Mouse (Mus musculus): Measurements from ENCODE around the gene Stxbp4.

Gene Stxbp4

DNA sequence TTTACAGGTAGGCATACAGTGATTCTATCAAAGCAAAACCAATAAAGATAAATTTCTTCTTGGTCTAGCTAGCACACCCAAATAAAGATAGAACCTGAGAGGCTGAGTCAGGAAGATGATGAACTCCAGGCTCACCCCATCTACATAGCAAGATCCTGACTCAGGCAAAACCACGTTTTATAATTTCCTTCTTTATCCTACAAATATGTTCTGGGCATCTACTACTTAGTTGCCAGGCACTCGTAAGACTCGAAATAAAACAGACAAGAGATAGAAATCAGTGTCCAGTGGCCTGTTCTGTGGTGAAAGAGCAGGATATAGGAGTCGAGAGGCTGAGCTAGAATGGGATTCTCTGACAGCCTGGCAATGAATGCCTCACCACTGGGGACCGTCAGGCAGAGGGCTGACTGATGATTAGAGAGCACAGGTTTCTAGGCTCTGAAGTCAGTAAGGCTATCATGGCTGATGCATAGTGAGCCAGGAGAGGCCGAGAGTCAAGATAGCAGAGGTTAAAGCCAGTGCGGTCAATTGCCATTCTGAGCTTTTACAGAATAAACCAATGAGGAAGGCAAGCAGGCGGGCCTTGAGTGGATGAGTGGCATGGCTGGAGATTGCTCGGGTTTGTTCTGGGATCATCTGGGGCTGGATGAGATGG, 12.5 kb upstream of the Stxbp4 start:
- peak; percentile 62 for DNase-seq (ENCODE audit: low read depth)

DNA sequence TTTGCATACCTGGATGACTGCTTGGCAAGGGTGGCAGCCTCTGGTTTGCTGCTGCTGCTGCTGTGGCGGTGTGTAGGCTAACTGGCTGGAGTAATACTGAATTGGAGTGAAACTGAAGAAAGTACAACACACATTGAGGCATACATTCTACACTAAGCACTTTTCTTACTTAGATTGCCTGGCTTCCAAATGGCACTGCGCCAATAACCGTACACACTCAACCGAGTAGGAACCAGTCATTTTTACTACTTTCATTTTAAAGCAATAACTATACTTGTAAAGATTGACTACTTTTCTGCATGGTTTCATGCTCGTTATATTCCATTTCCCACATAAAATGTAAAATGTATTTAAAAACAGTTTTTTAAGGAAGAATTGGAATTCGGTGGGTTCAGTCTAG, 11.9 kb upstream of the Stxbp4 start:
- DNase-seq (ENCODE audit: low read depth) = peak; percentile 63

- DNase-seq (ENCODE audit: low read depth) = peak; percentile 45
Observed at GRCm38 (mm10) chr11:90638312-90638830, 487 bp upstream of the Stxbp4 start.

- DNase-seq (ENCODE audit: low read depth) = no peak
Observed at GRCm38 (mm10) chr11:90634661-90635060, 3.2 kb downstream of the Stxbp4 start.

DNA sequence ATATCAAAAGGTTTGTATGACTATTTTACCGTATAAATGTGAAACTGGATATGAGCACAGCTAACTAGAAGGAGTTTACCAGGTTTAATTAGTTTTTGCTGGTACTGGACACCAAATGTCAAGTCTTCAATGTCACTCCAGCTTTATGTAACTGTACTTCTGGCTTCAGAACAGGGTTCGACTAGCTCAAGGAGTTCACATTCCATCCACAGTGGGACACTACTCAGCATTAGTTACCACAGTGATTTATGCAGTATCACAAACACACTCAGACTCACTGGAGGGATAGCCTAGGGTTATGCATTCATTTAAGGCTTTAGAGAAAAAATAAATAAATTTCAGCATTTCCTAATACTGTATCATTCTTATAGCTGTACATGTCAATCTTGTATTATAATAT, 5.4 kb downstream of the Stxbp4 start:
- DNase-seq (ENCODE audit: low read depth) = no peak

GRCm38 (mm10) chr11:90627751-90628150, 10.1 kb downstream of the Stxbp4 start:
- no peak for DNase-seq (ENCODE audit: low read depth)

GRCm38 (mm10) chr11:90625174-90625573, 12.7 kb downstream of the Stxbp4 start:
- DNase-seq (ENCODE audit: low read depth) = no peak

DNA sequence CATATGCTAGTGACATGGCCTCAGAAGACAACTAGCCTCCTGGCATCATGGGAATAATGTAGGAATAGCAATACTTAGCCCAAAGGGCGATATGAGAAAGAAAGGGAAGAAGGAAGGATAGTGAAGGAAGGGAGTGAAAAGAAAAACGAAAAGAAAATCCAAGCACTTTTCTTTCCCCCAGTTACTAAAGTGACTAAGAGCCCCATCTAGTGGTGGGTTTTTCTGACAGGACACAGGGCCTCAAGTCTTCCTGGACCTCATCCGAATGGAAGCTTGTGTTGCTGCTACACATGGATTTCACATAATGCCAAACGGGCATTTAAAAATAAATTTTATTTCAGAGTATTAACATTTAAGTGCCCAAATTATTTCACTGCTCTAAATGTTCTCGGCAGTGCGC, 14.4 kb downstream of the Stxbp4 start:
- DNase-seq (ENCODE audit: low read depth) = peak; percentile 83

GRCm38 (mm10) chr11:90622500-90622899, 15.4 kb downstream of the Stxbp4 start:
- no peak for DNase-seq (ENCODE audit: low read depth)

GRCm38 (mm10) chr11:90622044-90622443, 15.8 kb downstream of the Stxbp4 start:
- no peak for DNase-seq (ENCODE audit: low read depth)

DNA sequence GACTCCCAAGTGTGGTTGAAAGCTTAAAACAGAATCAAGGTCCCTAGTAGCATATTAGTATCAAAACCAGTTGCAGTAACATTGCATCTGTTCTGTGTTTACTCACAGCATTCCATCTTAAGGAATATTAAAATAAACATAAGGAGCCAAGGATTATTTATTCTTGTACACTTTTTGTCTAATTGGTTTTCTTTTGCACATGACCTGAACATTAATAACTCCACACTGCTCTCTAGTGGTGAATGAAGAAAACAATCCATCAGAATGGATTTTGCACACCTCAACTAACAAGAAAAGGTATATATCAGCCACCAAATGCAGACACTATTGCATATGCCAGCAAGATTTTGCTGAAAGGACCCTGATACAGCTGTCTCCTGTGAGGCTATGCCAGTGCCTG, 21.5 kb downstream of the Stxbp4 start:
- DNase-seq (ENCODE audit: low read depth) = peak; percentile 66

- DNase-seq (ENCODE audit: low read depth) = no peak
Observed at GRCm38 (mm10) chr11:90614743-90615142, 23.1 kb downstream of the Stxbp4 start.

GRCm38 (mm10) chr11:90612118-90612517, 25.8 kb downstream of the Stxbp4 start:
- DNase-seq (ENCODE audit: low read depth) = peak; percentile 11

DNA sequence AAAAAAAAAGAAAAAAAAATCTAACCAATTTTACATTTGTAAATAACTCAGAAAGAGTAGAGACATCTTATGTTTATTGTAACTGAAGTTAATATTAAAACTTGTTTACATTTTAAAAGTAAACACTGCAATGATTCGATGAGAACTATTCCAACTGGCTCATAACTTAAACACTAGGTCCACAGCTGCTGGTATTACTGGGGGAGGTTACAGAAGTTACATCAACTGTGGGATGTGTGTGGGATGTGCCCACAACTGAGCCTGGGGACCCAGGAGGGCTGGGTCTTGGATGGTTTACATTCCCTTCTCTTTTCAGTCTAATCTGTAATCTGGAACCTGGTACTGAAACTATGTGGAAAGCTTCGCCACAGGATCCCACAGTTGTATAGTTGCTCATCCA, 34.8 kb downstream of the Stxbp4 start:
- no peak for DNase-seq (ENCODE audit: low read depth)

- DNase-seq (ENCODE audit: low read depth) = no peak
Observed at GRCm38 (mm10) chr11:90595826-90596225, 42.1 kb downstream of the Stxbp4 start.

- DNase-seq (ENCODE audit: low read depth) = no peak
Observed at GRCm38 (mm10) chr11:90590996-90591395, 46.9 kb downstream of the Stxbp4 start.

DNA sequence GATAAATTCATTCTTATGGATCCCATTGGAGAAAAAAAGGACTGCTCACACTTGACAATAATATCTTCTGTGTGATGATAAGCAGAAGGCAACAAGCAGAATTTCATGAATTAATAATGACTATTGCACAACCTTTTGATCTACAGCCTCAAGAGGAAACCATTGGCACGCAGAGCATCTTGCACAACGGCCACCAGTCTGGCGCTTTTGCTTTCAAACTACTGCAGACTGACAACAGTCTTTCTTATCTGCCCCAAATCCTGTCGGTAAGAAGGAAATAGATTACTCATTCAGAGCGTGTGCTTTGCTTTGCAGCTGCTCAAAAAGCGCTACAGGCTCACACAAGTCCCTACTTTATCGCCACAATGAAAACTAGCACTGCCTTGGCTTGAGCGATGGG, 51.7 kb downstream of the Stxbp4 start:
- DNase-seq (ENCODE audit: low read depth) = peak; percentile 33

GRCm38 (mm10) chr11:90585754-90586153, 52.1 kb downstream of the Stxbp4 start:
- DNase-seq (ENCODE audit: low read depth) = peak; percentile 17

DNA sequence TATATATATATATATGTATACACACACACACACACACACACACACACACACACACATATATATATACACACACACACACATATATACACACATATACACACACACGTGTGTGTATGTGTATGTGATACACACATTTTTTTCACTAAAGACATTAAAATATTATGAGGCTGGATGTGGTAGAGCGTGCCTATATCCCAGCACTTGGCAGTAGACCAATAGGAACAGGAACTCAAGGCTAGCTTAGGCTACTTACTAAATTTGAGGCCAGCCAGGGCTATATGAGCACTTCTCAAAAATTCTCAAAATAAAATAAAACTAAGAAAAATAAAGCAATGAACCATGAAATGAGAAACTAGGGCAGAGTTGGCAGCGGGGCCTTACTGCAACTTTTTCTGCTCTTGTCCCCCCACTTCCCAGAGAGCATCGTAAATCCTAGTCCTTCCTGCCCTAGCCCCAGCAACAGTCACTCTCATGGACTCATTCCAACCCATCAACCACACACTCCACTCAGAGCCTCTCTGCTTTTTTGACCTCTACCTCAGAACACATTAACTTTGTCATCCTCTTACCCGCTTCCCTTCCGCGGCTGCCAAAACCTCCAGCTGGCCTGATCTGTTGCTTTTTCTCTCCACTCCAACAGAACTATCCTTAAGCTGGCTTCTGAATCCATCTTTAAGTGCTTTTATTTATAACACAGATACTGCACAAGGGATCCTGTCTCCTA, 60.7 kb downstream of the Stxbp4 start:
- DNase-seq (ENCODE audit: low read depth) = peak; percentile 64

DNA sequence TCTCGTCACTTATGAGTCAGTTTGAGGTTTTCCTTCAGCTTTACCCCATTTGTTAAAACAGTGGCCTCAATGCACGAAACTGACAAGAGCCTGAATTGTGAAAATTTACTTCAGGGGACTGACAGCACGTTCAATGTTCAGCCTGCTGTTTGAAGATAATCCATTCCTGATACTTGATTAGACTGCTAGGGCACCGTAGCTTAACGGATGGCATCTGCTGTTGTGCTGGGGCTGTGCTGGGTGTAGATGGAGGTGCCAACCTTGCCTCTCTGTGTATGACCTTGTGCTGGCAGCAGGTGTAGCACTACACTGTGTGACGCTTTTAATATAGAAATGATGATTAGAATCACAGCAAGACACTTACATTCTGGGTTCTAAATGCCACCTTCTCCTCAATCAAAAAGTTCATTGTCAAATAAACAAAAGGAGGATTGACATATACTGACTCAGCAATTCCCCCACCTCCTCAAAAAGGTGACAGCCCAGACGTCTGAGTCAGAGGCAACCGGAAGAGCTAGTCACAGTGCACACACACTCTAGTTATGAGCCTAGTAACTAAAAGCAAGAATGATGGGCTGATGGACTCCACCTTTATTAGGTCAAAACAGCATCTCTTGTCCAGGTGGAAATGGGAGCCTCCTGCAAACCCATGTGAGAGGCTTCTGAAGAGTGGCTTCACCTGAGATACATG, 61.5 kb downstream of the Stxbp4 start:
- no peak for DNase-seq (ENCODE audit: low read depth)

DNA sequence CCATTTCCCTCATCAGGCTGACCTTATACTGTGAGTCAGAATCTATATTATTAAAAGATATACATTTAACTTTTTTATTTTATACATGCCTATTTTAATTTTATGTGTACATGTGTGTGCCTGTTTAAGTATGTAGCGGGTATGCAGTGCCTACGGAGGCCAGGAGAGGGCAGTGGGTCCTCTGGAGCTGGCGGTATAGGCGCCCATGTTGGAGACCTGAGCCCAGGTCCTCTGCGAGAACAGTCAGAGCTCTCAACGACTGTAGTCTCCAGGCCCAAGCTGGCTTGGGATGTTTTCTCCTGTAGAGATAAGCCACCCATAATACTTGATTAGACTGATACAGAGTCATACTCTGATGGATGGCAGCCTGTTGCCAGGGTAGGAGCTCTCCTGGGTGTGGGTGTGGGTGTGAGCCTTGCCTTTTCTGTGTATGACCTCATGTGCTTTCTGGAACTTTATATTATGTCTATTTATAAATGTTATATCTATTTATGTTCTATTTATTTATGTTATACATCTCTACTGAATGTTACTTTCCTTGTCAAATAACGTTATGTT, 62.3 kb downstream of the Stxbp4 start:
- DNase-seq (ENCODE audit: low read depth) = no peak

DNA sequence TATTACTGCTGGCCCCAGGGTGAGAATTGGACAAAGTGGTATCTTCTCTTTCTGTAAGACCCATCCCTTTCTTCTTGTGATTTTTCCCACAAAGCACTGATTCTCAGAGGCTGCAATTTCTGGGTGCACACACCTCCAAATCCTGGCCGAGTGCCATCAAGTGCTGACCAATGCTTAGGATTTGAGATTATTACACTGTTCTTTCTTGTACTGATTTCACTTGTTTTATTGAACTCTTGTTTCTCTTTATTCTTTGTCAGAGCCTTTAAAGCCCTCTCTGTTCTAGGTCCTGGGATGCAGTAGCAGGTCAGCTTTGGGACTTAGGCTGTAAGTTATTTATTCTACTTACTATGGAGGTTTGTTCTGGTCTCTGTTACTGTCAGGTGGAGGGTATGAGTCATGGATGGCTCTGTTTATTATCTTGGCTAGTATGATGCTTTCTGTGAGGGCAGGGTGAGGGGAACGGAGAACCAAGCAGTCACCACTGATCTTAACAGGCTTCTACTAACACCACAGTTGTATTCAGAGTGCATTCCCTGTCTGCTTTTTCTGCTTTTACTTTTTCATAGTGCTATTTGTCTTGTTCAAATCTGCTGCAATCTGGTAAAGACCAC, 67.1 kb downstream of the Stxbp4 start:
- DNase-seq (ENCODE audit: low read depth) = peak; percentile 66
